In genomic region chr5:116309383-116309801, GRCm38 (mm10) we compare ENCODE assay signal across 8 mouse cellular contexts. TPM values are rescaled to one million over a fixed set of nuclear protein-coding genes. Genes with fewer than 3 reads are reported as not detected.
DNase-seq lines count a peak whose midpoint lies in the region; ATAC-seq and TF ChIP-seq lines count a peak whose summit lies in the region.

No protein-coding gene starts in this region.

- TF ChIP-seq POLR2A in thymus, adult 2 months (IDR thresholded peaks at IDR 0.05; ENCODE audit: control insufficient read depth, extremely low read depth, insufficient read depth, low read length, poor library complexity): no peak

- H3K4me1 ChIP-seq in thymus, adult 2 months (replicated peaks; ENCODE audit: control insufficient read depth, insufficient read depth, low read length): no peaks in the 10 kb centered on the region; the same call in 1 of the 2 replicates
- H3K4me1 ChIP-seq in kidney, embryonic 16.5 days (ENCODE audit: insufficient read depth, low read length): peaks cover 4% of the 10 kb centered on the region; the same call in 1 of the 2 replicates
- H3K4me1 ChIP-seq in stomach, embryonic 15.5 days: 0 out of 2 replicates have a peak, but pooled peaks cover 7% of the 10 kb centered on the region

- peak overlapping the region; percentile 13 for H3K4me3 ChIP-seq in thymus, adult 2 months (ENCODE audit: control insufficient read depth, insufficient read depth, low read length)
- H3K4me3 ChIP-seq in kidney, embryonic 16.5 days (ENCODE audit: low read length): no peak overlapping the region
- no peak overlapping the region for H3K4me3 ChIP-seq in stomach, embryonic 15.5 days (replicated peaks)

- H3K4me2 ChIP-seq in kidney, embryonic 16.5 days (replicated peaks; ENCODE audit: low read depth, low read length): 0 out of 2 replicates have a peak overlapping the region, but pooled peaks have one; percentile 5
- peak overlapping the region; percentile 27; the same call in 1 of the 2 replicates for H3K4me2 ChIP-seq in stomach, embryonic 15.5 days

- ATAC-seq in kidney, embryonic 16.5 days (ENCODE audit: low FRiP score, low TSS enrichment): peak; percentile 78
- ATAC-seq in stomach, embryonic 15.5 days (ENCODE audit: insufficient read depth, low FRiP score, low read depth): peak; percentile 77; the same call in 1 of the 2 replicates

- peaks cover 3% of the 10 kb centered on the region; the same call in 1 of the 2 replicates for H3K9me3 ChIP-seq in kidney, embryonic 16.5 days (ENCODE audit: low read length)
- no peaks in the 10 kb centered on the region for H3K9me3 ChIP-seq in stomach, embryonic 15.5 days

- H3K27ac ChIP-seq in thymus, adult 2 months (ENCODE audit: control insufficient read depth, insufficient read depth, low read length): no peak overlapping the region
- peak overlapping the region; percentile 72 for H3K27ac ChIP-seq in kidney, embryonic 16.5 days (ENCODE audit: low read length)
- H3K27ac ChIP-seq in stomach, embryonic 15.5 days: peak overlapping the region; percentile 77

- WGBS in thymus, adult 2 months: 18% methylated on average over 6 of the region's 6 CpGs
- WGBS in kidney, embryonic 16.5 days: 30% methylated on average over 6 of the region's 6 CpGs
- 20% methylated on average over 6 of the region's 6 CpGs for WGBS in stomach, embryonic 15.5 days

- TF ChIP-seq CTCF in thymus, adult 2 months (IDR thresholded peaks at IDR 0.05; ENCODE audit: borderline replicate concordance, control insufficient read depth, extremely low read depth, insufficient read depth, low read length, poor library complexity): no peak

- no peaks in the 10 kb centered on the region for H3K27me3 ChIP-seq in thymus, adult 2 months (ENCODE audit: control insufficient read depth, insufficient read depth, low read length)
- H3K27me3 ChIP-seq in kidney, embryonic 16.5 days (ENCODE audit: insufficient read depth, low read length): no peaks in the 10 kb centered on the region
- no peaks in the 10 kb centered on the region for H3K27me3 ChIP-seq in stomach, embryonic 15.5 days (replicated peaks)

- no peaks in the 10 kb centered on the region for H3K36me3 ChIP-seq in thymus, adult 2 months (ENCODE audit: control insufficient read depth, insufficient read depth, low read length)
- H3K36me3 ChIP-seq in kidney, embryonic 16.5 days (ENCODE audit: insufficient read depth, low read length): no peaks in the 10 kb centered on the region
- H3K36me3 ChIP-seq in stomach, embryonic 15.5 days: no peaks in the 10 kb centered on the region

- H3K9ac ChIP-seq in kidney, embryonic 16.5 days (replicated peaks; ENCODE audit: low read length): no peak overlapping the region
- no peak overlapping the region for H3K9ac ChIP-seq in stomach, embryonic 15.5 days

- DNase-seq in adrenal gland, postnatal 25 days: peak; percentile 35
- no peak for DNase-seq in adrenal gland, postnatal 4 days (ENCODE audit: low spot score in 2 of 2)
- no peak for DNase-seq in thymus, adult 2 months
- DNase-seq in thymus, postnatal 14 days: no peak
- DNase-seq in cerebellum, adult 18-20 months: no peak
- DNase-seq in c-Kit-positive CD71-positive TER-119-positive erythroid progenitor cells, embryonic 14.5 days (ENCODE audit: low spot score): no peak

RNA-seq across cellular contexts. Expression of gene Ccdc60, which starts 20.6 kb away (rescaled TPM):
- total RNA-seq in adrenal gland, postnatal 25 days (2021): not detected in 2 replicates
- total RNA-seq in adrenal gland, postnatal 4 days (2021): under 1 TPM in 1 of 2 experiments, not detected in 1; 0.08 TPM
- 0.18 and 0.35 TPM in 2 replicates for polyA plus RNA-seq in thymus, adult 2 months (2012; rRNA removed)
- 0.55 and 0.81 TPM in 2 replicates for polyA plus RNA-seq in kidney, embryonic 16.5 days (2015; fragmentation: Nextera tagmentation; extraction: Ambion mirVana)
- 1.7 and 2.0 TPM in 2 replicates for polyA plus RNA-seq in stomach, embryonic 15.5 days (2015; fragmentation: Nextera tagmentation; extraction: Ambion mirVana)
